Mouse (Mus musculus) subcutaneous adipose tissue, adult 2 months (tissue): ENCODE measurements around the gene Hpn. TPM values are rescaled to one million over a fixed set of nuclear protein-coding genes. Genes with fewer than 3 reads are reported as not detected.

Source experiments
- polyA plus RNA-seq: library from polyadenylated mRNA; depleted of rRNA; stranded (reverse); fragments of >200 nt; gene quantifications from 2 replicates; pipeline ENCODE4 v1.2.3, GENCODE M21; 2012; ENCODE audit warnings: low replicate concordance; rRNA removed

The Hpn gene
- polyA plus RNA-seq, result 3.1 and 15.4 TPM in 2 replicates

GRCm38 (mm10) chr7:31115182-31115581, at the start of gene Hpn:
Gene Hpn, minus strand, starts transcription at chr7:31115290.

DNA sequence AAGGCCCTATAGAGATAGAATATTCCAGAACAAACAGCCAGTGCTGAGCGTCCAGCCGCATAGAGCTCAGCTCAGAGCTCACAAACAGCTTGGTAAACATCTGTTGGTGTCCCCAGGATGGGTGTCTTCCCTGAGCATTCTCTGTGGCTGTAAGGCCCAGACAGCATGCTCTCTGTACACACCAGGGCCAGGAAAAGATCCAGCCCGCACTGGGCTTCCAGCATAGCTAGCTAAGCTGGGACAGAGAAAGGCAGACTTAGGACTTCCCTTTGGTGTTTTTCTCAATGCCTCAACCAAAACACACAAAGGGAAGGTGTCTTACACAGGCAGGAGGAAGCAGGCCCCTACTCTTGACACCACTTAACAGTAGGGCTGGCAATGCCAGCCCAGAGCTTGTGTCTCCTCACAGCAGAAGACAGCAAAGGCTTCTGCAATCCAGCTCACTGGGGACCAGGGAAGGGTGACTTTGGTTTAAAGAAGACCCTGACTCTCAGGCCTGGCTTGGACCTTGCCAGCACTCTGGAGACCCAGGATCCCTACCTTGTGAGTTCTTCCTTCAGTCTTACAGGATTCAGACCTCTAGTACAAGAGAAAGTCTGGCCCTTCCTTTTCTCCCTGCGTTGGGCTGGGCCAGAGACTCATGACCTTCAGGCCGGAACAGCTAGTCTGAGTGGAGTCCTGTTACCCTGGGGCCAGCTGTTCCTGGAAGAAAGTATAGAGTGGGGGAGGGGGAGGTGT, 40.4 kb upstream of the Hpn start, which contains the start of gene Gramd1a:
Gene Gramd1a, minus strand, starts transcription at position 601 of the 738 bp plus-strand sequence.

DNA sequence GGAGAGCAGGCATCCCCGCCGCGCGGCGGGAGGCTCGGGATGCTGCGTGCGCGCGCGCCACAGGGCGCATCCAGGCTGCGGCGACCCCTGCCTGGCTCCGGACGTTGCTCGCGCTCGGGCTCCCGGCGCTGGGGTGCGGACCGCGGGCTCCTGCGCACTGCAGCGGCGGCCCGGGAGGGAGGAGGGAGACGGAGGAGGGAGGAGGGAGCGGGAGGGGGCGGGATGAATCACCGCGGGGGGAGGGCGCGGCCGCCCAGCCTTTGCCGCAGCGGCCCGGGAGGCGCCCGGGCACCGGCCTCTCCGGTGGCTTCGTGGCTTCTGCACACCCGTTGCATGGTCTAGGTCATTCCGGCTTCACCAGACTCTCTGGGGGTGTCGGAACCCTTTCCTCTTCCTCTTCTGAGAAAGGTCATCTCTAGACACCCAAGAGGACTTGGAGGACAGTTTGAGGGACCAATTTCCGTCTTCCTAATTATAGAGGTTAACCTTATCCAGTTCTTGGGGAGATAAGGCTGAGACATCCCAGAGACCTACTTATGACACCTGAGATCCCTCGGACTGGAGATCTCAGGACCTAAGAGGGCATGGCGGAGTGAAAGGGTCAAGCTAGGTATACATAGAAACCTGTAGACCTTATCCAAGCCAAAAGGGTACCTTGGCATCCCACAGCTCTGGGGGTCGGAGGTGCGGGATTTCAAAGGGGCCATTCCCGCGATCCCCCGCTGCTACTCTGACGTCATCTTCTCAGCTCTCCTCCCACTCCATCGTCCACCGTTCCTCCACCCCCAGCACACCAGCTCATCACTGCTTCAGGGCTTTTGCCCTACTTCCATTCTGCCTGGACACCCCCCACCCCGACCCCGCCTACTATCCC, 12.0 kb upstream of the Hpn start, which contains the start of gene Scn1b:
Gene Scn1b, minus strand, starts transcription at position 153 of the 874 bp plus-strand sequence.

GRCm38 (mm10) chr7:31076492-31076891, 38.6 kb downstream of the Hpn start, which contains the start of gene Fxyd3:
Gene Fxyd3, minus strand, starts transcription at chr7:31076704.

DNA sequence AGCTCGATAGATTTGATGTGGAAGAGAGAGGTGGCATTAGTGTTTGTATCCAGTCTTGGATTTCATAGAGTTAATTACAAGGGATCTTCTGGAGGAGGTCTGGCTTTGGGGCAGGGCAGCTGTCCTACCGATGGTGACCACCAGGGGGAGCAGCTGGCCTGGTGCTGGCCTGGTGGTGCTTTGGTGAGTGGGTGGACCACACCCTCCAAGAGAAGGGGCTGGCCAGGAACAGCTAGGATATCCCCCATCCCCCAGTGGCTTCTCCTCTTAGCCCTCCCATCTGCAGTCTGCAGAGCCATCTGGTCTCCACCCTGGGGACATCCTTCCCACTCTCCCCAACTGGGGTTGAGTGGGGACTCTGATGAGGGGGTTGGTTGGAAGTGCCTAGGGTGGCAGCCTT, 56.0 kb downstream of the Hpn start, which contains the start of gene Lgi4:
Gene Lgi4, plus strand, starts transcription at position 235 of the 400 bp plus-strand sequence.

DNA sequence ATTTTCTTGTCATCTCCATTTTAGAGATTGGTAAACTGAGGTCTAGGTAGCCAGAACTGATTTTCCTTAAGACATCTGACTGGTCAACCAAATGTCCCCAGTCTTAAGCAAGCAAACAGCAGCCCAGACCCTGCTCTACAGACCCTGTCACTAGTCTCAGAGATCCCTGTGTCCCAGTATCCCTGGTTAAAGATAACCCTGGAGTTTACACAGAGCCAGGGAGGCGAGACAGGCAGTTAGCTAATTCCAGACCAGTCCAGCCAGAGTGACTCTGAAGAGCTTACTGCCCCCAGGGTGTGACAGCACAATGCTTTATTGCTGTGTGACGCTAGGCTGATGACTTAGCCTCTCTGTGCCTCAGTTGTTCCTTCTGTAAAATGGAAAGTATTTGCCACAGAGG, 58.0 kb downstream of the Hpn start, which contains the start of gene Fxyd1:
Gene Fxyd1, minus strand, starts transcription at position 129 of the 400 bp plus-strand sequence.

DNA sequence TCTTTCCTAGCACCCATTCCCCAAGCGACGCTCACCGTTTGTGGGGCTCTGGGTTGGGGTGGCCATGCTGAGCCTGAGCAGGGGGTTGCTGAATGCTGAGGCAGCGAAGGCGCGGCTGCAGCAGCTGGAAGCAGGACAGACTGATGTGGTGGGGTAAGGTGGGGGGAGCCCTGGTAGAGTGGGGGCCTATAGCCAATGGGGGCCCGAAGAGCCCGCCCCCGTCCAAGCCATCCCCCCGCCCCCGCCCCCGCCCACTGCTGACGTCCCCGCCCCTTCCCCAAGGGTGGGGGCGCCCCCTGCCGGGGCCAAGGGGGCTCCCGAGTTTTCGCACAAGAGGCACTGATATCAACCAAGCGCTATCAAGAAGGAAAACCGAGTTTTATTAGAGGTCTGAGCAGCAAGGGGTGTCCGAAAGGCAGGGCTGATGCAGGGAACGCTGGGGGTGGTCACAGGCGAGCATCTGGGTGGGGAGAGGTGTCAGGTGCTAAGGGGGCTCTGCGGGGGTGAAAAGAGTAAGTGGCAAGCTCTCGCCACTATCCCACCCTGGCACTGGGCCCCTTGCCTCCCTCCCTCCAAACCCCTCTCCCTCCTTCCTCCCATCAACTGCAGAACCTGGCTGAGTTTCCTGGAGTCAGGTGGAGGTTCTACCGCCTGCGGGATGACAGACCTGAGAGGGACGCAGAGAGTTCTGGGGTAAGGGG, 63.6 kb downstream of the Hpn start, which contains the start of gene Fxyd7:
Gene Fxyd7, minus strand, starts transcription at position 147 of the 701 bp plus-strand sequence.

Other genes with a start within 250 kb of the Hpn start
- 1.3 and 4.4 TPM in 2 replicates for gene Cd22, start 234.9 kb downstream of the Hpn start, polyA plus RNA-seq
- gene Mag, start 200.4 kb downstream of the Hpn start, polyA plus RNA-seq, result 0.72 and 1.3 TPM in 2 replicates
- gene Hamp2, start 190.6 kb downstream of the Hpn start, polyA plus RNA-seq, result 0.77 and 1.3 TPM in 2 replicates
- gene Hamp, start 171.3 kb downstream of the Hpn start, polyA plus RNA-seq, result 0.64 and 3.8 TPM in 2 replicates
- gene Usf2, start 158.5 kb downstream of the Hpn start, polyA plus RNA-seq, result 99.1 and 134 TPM in 2 replicates
- 5.2 and 72.6 TPM in 2 replicates for gene Lsr, start 141.8 kb downstream of the Hpn start, polyA plus RNA-seq
- 0.40 and 1.7 TPM in 2 replicates for gene Fam187b, start 141.5 kb downstream of the Hpn start, polyA plus RNA-seq
- gene Fxyd5, start 72.8 kb downstream of the Hpn start, polyA plus RNA-seq, result 111 and 190 TPM in 2 replicates
- 5.3 and 9.8 TPM in 2 replicates for gene Fxyd7, start 63.8 kb downstream of the Hpn start, polyA plus RNA-seq
- 596 and 782 TPM in 2 replicates for gene Fxyd1, start 58.1 kb downstream of the Hpn start, polyA plus RNA-seq
- gene Lgi4, start 55.9 kb downstream of the Hpn start, polyA plus RNA-seq, result 10.8 and 12.4 TPM in 2 replicates
- gene Fxyd3, start 38.6 kb downstream of the Hpn start, polyA plus RNA-seq, result 1.0 and 82.9 TPM in 2 replicates
- 58.1 and 69.7 TPM in 2 replicates for gene Scn1b, start 11.7 kb upstream of the Hpn start, polyA plus RNA-seq
- gene Gramd1a, start 40.6 kb upstream of the Hpn start, polyA plus RNA-seq, result 113 and 153 TPM in 2 replicates
- not detected in 2 replicates for gene Scgb2b2, start 175.2 kb upstream of the Hpn start, polyA plus RNA-seq
- gene Scgb1b2, start 176.5 kb upstream of the Hpn start, polyA plus RNA-seq, result not detected in 2 replicates
- gene Scgb2b3, start 246.8 kb upstream of the Hpn start, polyA plus RNA-seq, result not detected in 2 replicates